Mouse (Mus musculus) liver, postnatal 0 days (tissue): ENCODE measurements at regions not wholly inside any gene's neighbourhood (a gene's known extent, or its start where the extent isn't known, plus 50 kb on each side); places are given as distances from the start of the nearest gene placed in this dataset.

Experiments used
- ATAC-seq: fragments of 200-750 bp; cut with Nextera tagmentation; 2 replicates; pipeline ENCODE4 v1.8.0; 2017; ENCODE audit warnings: mild to moderate bottlenecking, moderate library complexity
- DNase-seq: peaks from one replicate; pipeline ENCODE4 v3.0.0-alpha.2; 2016
- H3K27ac ChIP-seq: fragments of 300-500 bp; sonication (generic); 2 replicates; pipeline ENCODE4 v1.5.1; 2014; ENCODE audit warnings: antibody characterized with exemption, moderate library complexity, mild to moderate bottlenecking, low read depth
- H3K27me3 ChIP-seq: fragments of 300-500 bp; sonication (generic); 2 replicates; pipeline ENCODE4 v1.6.1; 2014; ENCODE audit warnings: low read length, control low read depth, mixed read lengths; ENCODE audit not compliant: insufficient read depth
- H3K36me3 ChIP-seq: fragments of 300-500 bp; sonication (generic); replicated peaks from 2 replicates; pipeline ENCODE4 v1.6.1; 2014; ENCODE audit warnings: mild to moderate bottlenecking, control low read depth, low read length, moderate library complexity, mixed read lengths; ENCODE audit not compliant: insufficient read depth
- H3K4me1 ChIP-seq: fragments of 300-500 bp; sonication (generic); 2 replicates; pipeline ENCODE4 v1.6.1; 2014; ENCODE audit warnings: antibody characterized with exemption, mild to moderate bottlenecking, control low read depth; ENCODE audit not compliant: insufficient read depth
- H3K4me2 ChIP-seq: fragments of 300-500 bp; sonication (generic); 2 replicates; pipeline ENCODE4 v1.6.1; 2014; ENCODE audit warnings: low read depth, mild to moderate bottlenecking, low read length, moderate library complexity, mixed read lengths
- H3K4me3 ChIP-seq: fragments of 300-500 bp; sonication (generic); 2 replicates; pipeline ENCODE4 v1.5.1; 2014; ENCODE audit warnings: low read depth, low read length
- H3K9ac ChIP-seq: fragments of 300-500 bp; sonication (generic); replicated peaks from 2 replicates; pipeline ENCODE4 v1.6.1; 2014; ENCODE audit warnings: mild to moderate bottlenecking, moderate library complexity
- H3K9me3 ChIP-seq: fragments of 300-500 bp; sonication (generic); 2 replicates; pipeline ENCODE4 v1.6.1; 2016; ENCODE audit warnings: mild to moderate bottlenecking, control low read depth, low read length, mixed read lengths
- CTCF ChIP-seq: sonication (generic); IDR thresholded peaks from 2 replicates; pipeline ENCODE4 v1.5.1; 2016; ENCODE audit warnings: antibody characterized with exemption, low read depth
- EP300 ChIP-seq: IDR thresholded peaks from 2 replicates; pipeline ENCODE4 v1.6.1; 2016; ENCODE audit warnings: antibody characterized with exemption, low read depth, mild to moderate bottlenecking
- WGBS: fragments of 180-500 bp; shearing (Covaris S2); extraction: QIAGEN DNeasy Blood & Tissue Kit; methylation state at CpG from one replicate; pipeline ENCODE4 v1.1.7; 2014; ENCODE audit not compliant: insufficient replicate concordance; 5-methylcytosine and 5-hydroxymethylcytosine counted together

DNA sequence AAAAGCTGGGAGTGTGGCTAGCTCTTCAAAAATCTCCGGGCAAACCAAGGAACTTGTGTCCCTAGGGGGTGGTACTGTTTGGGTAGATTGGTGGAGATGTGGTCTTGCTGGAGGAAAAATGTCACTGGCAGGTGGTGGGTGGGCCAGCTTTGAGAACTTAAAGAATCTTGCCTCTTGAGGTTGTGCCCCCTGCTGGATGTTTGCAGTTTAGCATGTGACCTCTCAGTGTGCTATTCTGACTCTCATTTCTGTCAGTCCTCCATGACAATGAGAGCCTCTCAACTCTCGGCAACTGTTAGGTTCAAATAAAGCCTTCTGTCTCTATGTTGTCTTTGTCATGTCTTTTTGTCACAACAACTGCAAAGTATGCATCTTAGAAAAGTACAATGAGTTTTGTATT lies 392.5 kb downstream of the Lipi start:
- Histone ChIP-seq H3K27ac (no peak overlapping the region), H3K9me3 (no peaks in the 10 kb centered on the region), H3K9ac (no peak overlapping the region), H3K27me3 (no peaks in the 10 kb centered on the region), H3K36me3 (no peaks in the 10 kb centered on the region), H3K4me1 (no peaks in the 10 kb centered on the region), H3K4me2 (no peak overlapping the region), H3K4me3 (no peak overlapping the region)
- WGBS = 69% methylated on average over 2 of the region's 2 CpGs
- DNase-seq (no peak), ATAC-seq (no peak)
- no peak for TF ChIP-seq EP300
- peak; percentile 18; the same call in 1 of the 2 replicates for TF ChIP-seq CTCF

DNA sequence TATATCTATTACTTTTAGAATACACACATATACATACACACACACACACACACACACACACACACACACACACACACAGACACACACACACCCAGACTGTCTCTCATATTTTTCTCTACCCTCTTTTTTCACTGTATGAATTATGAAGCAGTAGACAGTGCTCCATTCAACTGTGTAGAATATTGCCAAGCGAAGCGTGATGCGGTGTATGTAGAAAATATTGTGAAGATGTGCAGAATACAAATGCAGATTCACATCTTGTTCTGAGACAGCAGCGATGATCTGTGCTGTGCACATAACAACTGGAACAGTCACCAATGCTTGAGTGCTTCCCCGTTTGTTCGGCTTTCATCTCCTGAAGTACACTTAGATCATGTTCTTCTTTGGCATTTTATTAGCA lies 395.5 kb downstream of the Lipi start:
- Histone ChIP-seq H3K4me1 (no peaks in the 10 kb centered on the region), H3K9ac (no peak overlapping the region), H3K36me3 (no peaks in the 10 kb centered on the region), H3K4me3 (no peak overlapping the region), H3K27me3 (no peaks in the 10 kb centered on the region), H3K27ac (no peak overlapping the region), H3K4me2 (no peak overlapping the region), H3K9me3 (no peaks in the 10 kb centered on the region)
- TF ChIP-seq EP300 (no peak), CTCF (no peak)
- 83% methylated on average over 6 of the region's 6 CpGs for WGBS
- ATAC-seq (no peak), DNase-seq (no peak)

- no peak for DNase-seq
- Histone ChIP-seq H3K27ac (no peak overlapping the region), H3K4me2 (no peak overlapping the region), H3K36me3 (no peaks in the 10 kb centered on the region), H3K9me3 (no peaks in the 10 kb centered on the region), H3K9ac (no peak overlapping the region), H3K27me3 (no peaks in the 10 kb centered on the region), H3K4me1 (no peaks in the 10 kb centered on the region), H3K4me3 (no peak overlapping the region)
- WGBS = 57% methylated on average over 1 of the region's 1 CpGs
- ATAC-seq = no peak
- TF ChIP-seq CTCF (no peak), EP300 (no peak)
Measured at GRCm38 (mm10) chr16:75166040-75166439, 419.8 kb downstream of the Lipi start.

GRCm38 (mm10) chr16:75164969-75165726 lies 420.7 kb downstream of the Lipi start:
- Histone ChIP-seq H3K4me3 (no peak overlapping the region), H3K27ac (no peak overlapping the region), H3K9me3 (no peaks in the 10 kb centered on the region), H3K9ac (no peak overlapping the region), H3K36me3 (no peaks in the 10 kb centered on the region), H3K4me1 (no peaks in the 10 kb centered on the region), H3K4me2 (no peak overlapping the region), H3K27me3 (no peaks in the 10 kb centered on the region)
- WGBS = 60% methylated on average over 6 of the region's 6 CpGs
- no peak for ATAC-seq
- no peak for DNase-seq
- TF ChIP-seq EP300 (no peak), CTCF (no peak)

DNA sequence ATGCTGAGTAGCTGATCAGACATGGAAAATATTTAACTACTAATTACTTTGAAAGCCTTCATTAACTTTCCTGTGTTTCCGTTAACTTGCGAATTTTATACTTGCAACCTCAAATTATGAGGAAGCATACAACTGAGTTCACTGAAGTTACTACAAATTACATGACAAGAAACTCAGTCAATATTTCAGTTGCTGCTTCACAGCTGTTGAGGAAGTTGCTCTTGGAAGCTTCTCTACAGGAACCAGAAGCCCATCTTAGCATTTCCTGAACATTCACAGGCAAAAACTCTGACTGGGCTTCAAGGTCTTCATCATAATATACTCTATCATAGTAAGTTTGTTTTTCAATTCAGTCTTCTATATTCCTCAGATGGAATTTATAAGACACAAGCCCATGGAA lies 426.1 kb downstream of the Lipi start:
- ATAC-seq (no peak), DNase-seq (no peak)
- no peak for TF ChIP-seq CTCF
- no peak for TF ChIP-seq EP300
- Histone ChIP-seq H3K27me3 (no peaks in the 10 kb centered on the region), H3K4me3 (no peak overlapping the region), H3K4me1 (no peaks in the 10 kb centered on the region), H3K9ac (no peak overlapping the region), H3K36me3 (no peaks in the 10 kb centered on the region), H3K27ac (no peak overlapping the region), H3K4me2 (no peak overlapping the region), H3K9me3 (no peaks in the 10 kb centered on the region)
- WGBS = 51% methylated on average over 2 of the region's 2 CpGs

DNA sequence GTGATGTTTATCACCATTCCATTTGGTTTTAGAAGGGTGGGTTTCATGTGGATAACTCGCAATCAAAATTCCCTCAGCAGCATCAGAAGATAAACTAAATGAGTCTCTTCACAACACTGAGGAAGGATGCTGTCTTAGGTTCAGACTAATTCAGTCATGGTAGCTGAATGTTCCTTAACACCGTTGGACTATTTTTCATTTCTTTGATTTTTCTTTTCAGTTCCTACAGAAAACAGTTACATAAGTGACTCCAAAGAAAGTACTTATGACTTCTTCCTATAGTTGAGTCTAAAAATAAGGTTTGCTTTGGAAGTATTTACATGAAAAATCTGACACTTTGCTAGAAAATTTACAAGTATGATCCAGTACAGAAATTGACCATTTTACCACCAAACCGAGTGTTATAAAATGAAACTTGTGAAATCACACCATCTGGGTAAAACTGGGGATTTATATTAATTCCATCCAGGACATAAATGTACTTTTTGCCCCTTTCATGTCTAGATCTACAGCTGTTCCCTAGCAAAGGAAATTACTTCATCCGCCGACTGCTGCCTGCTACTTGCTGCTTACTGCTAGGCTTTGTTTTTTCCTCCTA lies 430.3 kb downstream of the Lipi start:
- Histone ChIP-seq H3K9ac (no peak overlapping the region), H3K9me3 (no peaks in the 10 kb centered on the region), H3K4me2 (no peak overlapping the region), H3K4me1 (no peaks in the 10 kb centered on the region), H3K4me3 (no peak overlapping the region), H3K27ac (no peak overlapping the region), H3K36me3 (no peaks in the 10 kb centered on the region), H3K27me3 (no peaks in the 10 kb centered on the region)
- WGBS = 77% methylated on average over 5 of the region's 5 CpGs
- DNase-seq (no peak), ATAC-seq (no peak)
- TF ChIP-seq CTCF = no peak
- TF ChIP-seq EP300 = no peak
